Mouse (Mus musculus) testis, postnatal 10 days (tissue): Measurements from ENCODE around the gene Bcl9.

Source experiments
- DNase-seq: peaks from one replicate; pipeline ENCODE4 v3.0.0; 2021; ENCODE audit warnings: low spot score

Bcl9 gene

DNA sequence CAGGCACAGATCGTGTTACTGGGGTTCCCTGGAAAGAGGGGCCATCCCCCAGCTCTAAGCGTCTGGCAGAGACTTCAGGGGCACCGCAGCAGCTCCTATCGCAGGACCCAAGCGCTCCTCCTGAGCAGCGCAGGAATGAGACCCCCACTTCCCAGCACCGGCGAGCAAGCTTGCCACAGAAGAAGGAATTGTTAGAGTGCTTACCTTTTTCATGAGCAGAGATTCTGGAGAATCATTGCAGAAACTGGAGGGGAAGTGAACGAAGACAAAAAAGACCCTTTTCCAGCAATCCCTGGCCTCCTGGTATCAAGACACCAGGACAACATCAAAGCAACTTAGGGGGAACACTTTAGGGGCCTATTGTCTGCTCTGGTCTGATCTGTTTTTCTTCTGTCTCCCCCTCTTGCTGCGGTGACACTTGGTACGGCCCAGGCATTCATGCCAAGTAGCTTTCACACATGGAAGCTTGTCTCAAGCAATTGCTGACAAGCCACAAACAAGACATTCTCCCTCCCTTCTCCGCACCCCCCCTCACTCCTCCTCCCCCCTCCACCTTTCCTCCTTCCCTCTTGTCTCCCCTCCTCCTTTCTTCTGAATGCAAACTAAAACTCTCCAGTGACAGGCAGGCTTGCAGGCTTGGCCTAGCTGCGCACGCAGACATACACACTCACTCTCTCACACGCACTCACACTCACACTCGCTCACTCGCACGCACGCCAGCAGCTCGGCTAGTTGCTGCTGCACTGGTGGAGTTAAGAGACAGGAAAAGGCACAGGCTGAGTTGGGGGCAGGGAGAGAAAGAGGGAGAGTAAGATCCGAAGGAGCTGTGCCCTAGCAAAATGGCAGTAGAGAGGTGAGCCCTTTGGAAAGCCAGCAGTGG lies at the start of gene Bcl9:
TSS of gene Bcl9 (minus strand) at position 365 of the 880 bp plus-strand sequence.
- DNase-seq, result peak; percentile 84

DNA sequence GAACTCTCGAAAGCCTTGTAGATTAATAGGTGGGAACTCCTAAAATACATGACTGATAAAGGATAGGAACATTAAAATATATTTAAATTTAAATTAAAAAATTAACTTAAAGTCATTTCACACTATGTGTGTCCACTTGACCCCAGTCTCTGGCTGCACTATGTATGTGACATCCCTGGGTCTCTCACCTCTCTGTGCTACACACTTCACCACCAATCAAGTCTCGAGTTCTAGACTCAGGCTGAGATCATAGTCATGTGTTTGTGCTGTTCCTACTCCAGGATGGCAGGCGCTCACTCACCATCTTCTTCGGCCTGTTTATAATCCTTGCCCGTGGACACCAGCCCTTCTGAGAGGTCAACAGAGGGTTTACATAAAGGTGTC lies 41.5 kb upstream of the Bcl9 start:
- no peak for DNase-seq

DNA sequence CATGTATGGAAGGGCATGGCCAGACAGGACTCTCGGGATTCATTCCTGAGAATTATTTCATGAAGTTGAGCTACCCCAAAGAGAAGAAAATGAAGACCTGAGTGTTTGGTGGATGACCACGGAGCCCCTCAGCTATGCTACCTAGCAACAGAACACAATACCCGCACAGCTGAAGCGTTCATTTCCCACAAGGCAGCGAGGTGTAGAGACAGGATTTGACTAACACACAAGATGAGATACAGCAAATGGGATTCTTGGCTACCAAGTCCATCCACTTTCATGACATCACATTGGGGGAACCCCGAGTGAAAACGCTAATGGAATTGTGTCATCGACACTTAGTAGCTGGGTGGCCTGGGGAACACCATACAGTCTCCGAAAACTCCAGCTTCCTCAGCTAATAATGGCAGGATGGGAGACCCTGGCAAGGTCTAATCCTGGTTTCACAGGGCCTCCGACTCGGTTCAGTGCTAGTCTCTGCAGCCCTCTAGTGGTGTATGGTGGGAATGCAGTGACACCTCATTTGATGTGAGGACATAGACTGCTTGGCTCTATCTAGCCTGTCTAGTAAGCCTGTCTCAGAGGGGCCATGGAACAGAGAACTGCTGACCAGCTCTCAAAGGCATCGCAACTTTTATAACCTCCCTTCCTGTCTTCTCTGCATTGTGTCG lies 40.9 kb upstream of the Bcl9 start:
- DNase-seq, result peak; percentile 95

DNA sequence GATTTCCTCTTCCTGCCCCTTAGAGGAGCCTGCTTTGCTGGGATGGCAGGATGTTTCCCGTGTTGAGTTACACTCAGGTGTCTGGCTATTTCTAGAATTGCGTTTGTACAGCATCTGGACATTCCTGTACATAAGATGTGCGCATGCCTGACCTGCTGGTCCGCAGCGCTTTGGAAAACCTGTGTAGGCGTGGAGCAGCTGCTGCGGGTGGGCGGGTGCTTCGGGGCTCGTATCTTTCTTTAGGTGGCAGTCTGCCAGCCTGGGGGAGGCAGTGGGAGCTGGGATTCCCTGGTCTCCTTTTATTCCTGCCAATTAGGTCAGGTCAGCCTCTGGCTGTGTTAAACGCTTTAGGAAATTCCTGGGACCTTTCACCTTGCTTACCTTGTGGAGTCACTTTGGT lies 39.6 kb upstream of the Bcl9 start:
- DNase-seq, result peak; percentile 84

DNA sequence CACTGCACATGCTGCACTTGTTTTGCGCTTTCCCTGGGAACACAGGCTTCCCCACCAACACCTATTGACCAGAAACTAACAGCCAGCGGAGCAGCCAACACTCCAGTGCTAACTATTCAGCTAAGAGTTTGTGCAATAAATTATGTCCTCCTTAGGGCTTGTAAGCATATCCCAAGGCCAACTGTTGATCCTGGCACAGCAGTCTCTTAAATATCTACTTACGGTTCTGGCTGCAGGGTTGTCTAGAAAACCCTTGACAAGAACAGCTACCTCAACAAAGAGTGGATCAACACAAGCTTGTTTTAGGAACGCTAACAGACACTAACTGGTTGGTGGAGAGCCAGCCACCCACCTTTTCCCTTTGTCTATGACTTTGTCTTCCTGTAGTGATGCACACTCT lies 38.6 kb upstream of the Bcl9 start:
- DNase-seq, result no peak

DNA sequence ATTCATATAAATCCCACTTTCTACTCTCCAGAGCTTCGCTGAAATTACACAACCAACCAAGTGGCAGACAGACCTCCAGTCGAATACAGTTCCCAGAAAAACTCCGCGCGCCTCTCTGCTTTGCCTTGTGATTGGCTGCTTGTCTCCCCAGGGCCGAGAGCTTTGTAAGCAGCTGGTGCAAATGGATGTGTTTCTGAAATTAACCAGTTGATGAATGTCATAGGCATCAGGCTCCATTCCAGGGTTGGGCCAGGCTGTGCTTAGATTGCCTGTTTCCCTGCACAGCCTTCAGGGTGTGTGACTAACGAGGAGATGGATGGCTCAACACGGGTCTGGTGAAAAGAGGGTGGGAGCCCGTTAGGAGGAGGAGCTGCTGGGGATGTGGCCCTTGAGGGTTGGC lies 36.9 kb upstream of the Bcl9 start:
- DNase-seq, result no peak

DNA sequence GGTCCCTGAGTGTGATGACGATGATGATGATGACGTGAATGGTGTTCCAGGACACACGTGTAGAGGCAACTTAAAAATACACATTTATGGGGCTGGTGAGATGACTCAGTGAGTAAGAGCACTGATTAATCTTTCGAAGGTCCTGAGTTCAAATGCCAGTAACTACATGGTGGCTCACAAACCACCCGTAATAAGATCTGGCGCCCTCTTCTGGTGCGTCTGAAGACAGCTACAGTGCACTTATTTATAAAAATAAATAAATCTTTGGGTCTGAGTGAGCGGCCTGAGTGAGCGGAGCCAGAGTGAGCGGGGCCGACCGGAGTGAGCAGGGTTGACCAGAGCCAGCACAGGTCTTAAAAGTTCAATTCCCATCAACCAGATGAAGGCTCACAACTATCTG lies 34.5 kb upstream of the Bcl9 start:
- peak; percentile 64 for DNase-seq

DNA sequence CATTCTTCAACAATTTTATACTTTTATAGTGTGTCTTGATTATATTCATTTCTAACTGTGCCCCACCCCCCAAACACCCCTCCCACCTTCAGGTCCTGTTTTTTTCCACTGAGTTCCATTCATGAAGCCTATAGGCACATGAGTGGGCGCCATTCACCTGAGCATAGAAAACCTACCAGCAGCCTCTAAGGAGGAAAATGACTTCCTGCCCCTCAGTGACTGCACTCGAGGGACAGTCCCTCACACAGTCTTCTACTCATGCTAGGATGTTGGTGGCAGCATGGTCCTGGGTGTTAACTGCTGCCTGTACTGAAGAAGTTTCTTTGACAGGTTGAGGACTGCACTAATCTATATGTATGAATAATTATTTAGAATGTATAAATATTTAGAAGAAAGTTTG lies 30.1 kb upstream of the Bcl9 start:
- DNase-seq, result no peak

DNA sequence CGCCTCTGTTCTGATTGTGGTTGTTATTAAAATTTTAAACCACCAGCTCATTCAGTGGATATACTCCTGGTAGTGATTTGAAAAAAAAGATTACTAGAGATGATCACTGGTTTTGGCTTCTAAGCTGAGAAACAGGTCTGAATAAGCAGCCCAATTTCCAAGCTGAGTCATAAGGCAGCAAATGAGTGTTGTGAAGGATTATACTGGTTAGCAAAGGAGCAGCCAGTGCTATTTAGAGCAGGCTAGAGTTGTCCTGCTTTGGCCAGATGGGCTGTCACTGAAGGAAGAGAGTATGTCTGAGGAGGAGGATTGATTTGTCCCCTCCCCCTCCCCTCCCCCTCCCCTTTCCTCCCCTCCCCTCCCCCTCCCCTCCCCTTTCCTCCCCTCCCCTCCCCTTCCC lies 29.6 kb upstream of the Bcl9 start:
- DNase-seq, result no peak

DNA sequence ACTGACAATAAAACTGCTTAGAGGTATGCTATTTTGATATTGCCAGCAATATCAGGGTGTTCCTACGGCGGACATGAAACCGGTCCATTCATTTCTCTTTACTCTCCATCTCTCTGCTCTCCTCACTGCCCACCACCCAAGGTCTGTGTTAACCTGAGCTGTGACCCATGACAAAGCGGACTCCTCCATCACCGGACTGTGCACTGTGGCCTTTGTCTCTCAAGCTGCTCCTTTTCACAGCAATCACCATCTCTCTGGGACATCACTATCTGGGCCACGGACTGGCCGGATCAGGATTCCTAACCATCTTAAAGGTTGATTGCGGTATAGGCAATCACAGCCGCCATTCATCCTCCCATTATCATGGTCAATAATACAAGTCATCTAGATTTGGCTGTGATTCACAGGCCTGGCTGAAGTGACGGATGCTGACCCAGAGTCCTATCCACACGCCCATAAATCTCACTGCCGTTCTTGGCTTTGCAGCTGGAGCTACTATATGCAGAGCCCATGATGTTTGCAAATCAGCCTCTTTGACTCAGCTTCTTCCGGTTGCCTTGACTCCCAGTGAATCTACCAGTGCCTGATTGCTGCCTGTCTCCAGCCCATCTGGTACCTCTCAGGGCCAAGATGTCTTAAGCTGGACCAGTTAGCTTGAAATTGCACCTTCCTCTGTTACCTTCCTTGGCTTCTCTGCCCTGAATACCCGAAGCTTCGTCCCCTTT lies 28.1 kb upstream of the Bcl9 start:
- DNase-seq, result no peak

DNA sequence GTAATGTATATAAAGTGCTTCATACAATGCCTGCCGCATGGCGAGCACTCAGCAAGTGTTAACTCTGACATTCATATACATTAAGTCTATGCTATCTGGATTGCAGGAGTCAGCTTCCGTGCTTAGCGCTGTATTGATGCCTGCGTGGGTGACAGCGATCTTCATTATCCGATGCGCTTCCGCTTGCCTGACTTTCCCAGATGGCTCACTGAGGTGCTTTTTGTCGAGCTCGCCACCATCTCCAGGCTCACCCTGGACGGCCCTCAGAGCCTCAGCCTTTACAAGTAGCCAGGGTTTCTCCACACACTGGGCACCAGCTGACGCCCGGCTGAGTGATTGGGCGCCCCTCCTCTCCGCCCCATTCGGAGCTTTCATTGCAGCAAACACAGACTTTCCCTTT lies 26.3 kb upstream of the Bcl9 start:
- DNase-seq, result no peak

DNA sequence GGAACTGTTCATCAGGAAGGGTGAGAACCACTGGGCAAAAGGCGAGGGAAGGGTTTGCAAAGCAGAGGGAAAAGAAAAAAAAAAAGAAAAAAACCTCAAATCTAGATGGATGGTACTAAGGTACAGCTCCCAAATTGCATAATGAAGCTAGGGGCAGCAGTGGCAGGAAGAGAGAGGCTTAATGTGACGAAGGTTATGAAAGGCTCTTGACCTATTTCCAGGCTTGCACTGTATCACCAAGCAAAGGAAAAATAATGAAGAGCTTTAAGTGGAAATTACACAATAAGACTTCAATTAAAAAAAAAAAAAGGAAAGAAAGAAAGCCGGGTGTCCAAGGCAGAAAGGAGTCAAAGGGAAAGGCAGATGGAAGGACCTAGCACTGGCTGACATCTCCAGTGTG lies 19.6 kb upstream of the Bcl9 start:
- no peak for DNase-seq

DNA sequence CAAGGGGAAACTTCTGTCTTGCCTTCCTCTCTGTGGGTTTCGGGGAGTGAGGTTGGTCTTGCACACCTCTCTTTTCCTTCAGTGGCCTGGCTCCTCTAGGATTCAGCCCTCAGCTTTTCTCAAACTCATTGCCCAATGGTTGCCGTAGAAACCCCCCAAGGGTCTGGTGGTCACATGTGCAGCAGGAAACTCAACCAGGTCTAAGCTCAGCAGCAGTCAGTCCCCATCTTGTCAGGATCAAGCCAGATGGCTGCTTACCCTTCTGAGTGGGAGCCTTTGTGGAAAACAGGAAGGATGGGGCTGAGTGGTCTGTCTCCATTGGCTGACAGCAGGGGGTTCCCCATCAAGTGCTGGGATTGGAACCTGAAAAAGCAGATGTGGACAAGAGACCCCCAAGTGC lies 15.7 kb upstream of the Bcl9 start:
- DNase-seq, result no peak

DNA sequence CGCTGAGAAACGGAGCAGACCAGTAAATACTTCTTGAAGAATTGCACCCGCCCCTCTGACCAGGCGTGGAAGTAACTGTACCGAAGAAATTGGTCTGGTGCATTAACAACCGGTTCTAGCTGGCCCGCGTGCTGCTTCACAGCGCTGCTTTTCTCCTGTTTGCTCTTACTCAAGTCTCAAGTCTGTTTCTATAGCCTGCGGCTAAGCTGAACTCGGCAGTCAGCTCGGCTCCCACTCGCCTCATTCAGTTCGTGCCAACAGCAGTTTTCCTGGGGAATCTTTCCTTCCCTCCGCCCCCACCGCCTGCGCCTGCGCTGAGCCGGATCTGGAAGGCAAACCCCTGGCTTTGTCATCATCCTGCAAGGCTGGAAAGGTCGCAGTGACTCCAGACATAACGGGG lies 14.3 kb upstream of the Bcl9 start:
- peak; percentile 74 for DNase-seq

DNA sequence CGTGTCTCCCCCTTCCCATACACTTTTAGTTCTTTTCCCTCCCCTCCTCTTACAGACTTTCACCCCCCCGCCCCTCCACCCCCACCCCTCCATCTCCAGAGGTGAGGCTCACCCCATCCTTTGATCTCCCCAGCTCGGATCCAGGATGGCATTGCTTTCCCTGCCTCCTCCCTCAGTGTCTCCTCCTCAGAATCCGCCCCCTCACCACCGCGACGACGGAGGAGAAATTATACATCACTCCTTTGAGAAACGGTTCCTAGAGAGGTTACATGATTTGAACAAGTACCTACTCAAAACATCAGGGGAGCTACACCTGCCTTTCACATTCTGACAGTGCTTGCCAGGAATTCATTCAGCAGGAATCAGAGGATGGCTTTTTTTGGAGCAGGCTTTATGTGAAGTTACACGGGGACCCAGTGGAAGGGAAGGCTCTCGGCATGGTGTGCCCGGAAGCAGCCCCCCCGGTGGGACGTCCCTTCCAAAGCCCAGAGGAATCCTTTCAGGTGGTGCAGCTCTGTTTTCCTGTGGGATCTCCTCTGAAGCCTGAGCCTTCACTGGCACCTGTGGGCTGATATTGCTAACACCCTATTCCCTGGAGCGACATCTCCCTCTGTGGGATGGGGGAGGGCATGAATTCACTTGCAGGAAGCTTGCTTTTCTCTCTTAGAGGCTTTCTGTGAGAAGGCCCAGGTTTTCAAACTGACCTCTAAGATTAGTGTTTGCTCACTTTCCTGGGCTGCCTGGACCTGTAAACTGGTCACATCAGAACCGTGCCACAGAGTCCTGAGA lies 12.2 kb upstream of the Bcl9 start:
- no peak for DNase-seq

DNA sequence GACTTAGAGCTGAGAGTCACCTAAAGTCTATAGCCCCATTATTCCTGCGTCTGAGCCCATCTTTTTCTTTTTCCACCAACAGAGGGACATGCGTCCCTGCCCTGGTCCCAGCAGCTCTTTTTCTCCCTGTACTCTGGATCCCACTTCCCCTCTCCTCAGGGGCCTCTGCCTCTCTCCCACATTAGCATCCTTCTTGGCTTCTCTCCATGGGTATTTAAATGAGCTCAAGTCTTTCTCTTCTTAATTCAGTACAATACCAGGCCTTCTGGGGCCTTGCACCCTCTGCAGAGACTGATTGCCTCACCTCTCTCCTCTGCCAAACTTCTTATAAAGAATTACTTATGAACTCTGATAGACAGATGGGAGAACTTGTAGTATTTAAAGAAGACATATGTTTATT lies 10.7 kb upstream of the Bcl9 start:
- DNase-seq, result no peak

DNA sequence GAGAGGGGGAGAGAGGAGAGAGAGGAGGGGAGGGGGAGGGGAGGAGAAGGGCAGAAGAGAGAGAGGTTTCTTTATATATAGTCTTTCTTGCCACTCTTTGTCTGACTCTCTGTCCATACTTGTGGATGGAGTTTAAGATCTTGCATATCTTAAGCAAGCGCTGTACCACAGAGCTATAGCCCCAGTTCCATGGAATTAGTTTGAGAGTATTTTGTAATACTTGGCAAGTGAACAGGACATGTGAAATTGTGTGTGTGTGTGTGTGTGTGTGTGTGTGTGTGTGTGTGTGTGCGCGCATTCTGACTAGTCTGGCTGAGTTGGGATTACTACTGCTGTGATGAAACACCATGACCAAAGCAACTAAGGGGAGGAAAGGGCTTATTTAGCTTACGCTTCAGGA lies 8.2 kb upstream of the Bcl9 start:
- DNase-seq, result no peak

DNA sequence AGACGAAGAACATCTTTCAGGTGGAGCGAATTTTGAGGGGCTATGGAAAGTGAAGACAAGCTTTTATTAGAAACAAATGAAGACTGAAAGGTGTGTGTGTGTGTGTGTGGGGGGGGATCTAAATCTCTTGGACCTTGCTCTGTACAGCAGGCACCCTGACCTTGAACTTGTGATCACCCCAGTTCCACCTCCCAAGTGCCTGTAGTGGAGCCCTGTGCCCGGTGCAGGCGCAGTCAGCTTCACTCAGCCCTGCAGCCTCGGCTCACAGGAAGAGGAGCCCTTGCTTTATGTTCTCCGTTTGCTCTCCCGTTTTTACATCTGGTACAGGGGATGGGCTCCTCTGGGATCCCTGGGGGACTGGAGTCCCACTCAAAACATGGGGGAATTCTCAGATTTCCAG lies 3.9 kb upstream of the Bcl9 start:
- no peak for DNase-seq

DNA sequence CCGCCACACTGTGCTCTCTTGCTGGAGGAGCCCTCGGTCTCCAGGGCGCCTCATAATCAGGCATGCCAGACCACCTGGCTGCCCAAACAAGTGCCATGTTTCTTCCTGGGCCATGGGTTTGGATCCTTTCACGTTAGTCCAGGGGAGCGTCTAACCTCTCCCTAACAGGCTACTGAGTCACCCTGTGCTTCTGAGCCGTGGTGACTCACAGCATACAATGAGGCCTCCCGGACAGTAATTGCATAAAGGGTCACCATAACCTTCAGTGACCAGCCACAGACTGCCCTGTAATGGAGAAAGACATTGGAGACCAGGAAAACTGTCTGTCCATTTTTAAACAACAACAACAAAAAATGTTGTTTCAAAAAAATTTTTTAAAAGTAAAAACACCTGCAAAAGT lies 2.7 kb upstream of the Bcl9 start:
- DNase-seq, result no peak

DNA sequence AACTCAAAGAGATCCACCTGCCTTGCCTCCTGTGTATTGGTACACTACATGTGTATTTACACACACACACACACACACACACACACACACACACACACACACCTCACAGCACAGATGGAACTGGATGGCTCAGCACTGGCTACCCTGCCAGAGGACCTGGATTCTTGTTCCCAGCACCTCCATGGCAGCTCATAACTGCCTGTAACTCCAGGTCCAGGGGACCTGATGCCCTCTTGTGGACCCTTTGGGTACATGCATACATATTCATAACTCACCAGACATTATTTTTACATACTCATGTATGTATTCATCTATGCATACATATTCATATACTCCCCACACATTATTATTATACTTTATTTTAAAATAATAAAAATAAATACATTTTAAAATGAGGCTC lies 2.2 kb upstream of the Bcl9 start:
- no peak for DNase-seq

DNA sequence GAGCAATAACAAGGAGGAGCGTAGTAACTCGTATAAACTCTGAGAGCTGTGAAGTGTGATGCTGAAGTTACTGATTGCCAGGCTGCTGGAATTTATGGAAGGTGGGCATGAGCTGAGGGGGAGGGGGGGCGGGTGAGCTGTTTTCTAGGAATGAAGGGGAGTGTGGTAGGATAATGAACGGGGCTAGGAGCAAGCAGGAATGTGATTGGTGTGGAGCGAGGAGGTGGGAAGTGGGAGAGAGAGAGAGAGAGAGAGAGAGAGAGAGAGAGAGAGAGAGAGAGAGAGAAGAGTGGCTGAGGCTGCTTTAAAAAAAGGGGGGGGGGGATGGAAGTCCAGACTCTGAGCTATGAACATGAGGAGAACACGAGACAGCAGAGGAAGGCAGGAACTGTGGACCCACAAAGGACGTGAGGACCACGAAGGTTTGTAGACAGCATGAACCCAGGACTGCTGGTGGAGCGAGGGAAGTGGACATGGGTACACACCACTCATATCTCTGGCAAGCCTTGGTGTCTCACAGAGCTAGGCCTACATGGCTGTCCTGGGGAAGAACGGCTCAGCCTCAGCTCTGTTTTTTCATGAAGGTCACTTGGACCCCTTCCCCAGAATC lies 1.2 kb upstream of the Bcl9 start:
- DNase-seq, result no peak
